Mouse (Mus musculus): ENCODE data around the gene Celf1. TPM values are rescaled to one million over a fixed set of nuclear protein-coding genes. Genes with fewer than 3 reads are reported as not detected.

Gene Celf1
- total RNA-seq, 1 experiment: 73.0 TPM

- TF ChIP-seq MAFK (IDR thresholded peaks at IDR 0.05; ENCODE audit: insufficient read depth, low read depth, low read length): no peak
- no peak for TF ChIP-seq ZNF384 (IDR thresholded peaks at IDR 0.05; ENCODE audit: low read depth, low read length)
- no peak for TF ChIP-seq CHD2 (IDR thresholded peaks at IDR 0.05; ENCODE audit: low read depth, low read length)
- H3K27ac ChIP-seq (ENCODE audit: insufficient read depth, low read depth, low read length, poor library complexity, severe bottlenecking): no peak overlapping the region
- H3K4me3 ChIP-seq (ENCODE audit: insufficient read depth in 1 of 2, low read depth in 1 of 2, low read length in 2 of 2, poor library complexity in 1 of 2, severe bottlenecking in 1 of 2): no peak overlapping the region
- peaks cover 18% of the 10 kb centered on the region for H3K36me3 ChIP-seq (ENCODE audit: control insufficient read depth, insufficient read depth, low read length, poor library complexity, severe bottlenecking)
- H3K9me3 ChIP-seq (ENCODE audit: control insufficient read depth, insufficient read depth, low read depth, low read length): no peaks in the 10 kb centered on the region
- H3K9ac ChIP-seq (ENCODE audit: insufficient read depth, low read depth, low read length, poor library complexity, severe bottlenecking): no peak overlapping the region
- DNase-seq (ENCODE audit: low read depth, low spot score): no peak
- in situ Hi-C loops (cut with MboI; ENCODE audit: low sequenced_read_pairs in 2 of 2, unreplicated experiment in 2 of 2): no loop called here
- no peaks in the 10 kb centered on the region for H3K4me1 ChIP-seq (ENCODE audit: control insufficient read depth in 2 of 2, insufficient read depth in 2 of 2, low read length in 2 of 2, poor library complexity in 1 of 2)
These were observed 28.5 kb upstream of the Celf1 start for GRCm38 (mm10) chr2:90911668-90912067.

- H3K9ac ChIP-seq (ENCODE audit: insufficient read depth, low read depth, low read length, poor library complexity, severe bottlenecking): no peak overlapping the region
- no peak overlapping the region for H3K4me3 ChIP-seq (ENCODE audit: insufficient read depth in 1 of 2, low read depth in 1 of 2, low read length in 2 of 2, poor library complexity in 1 of 2, severe bottlenecking in 1 of 2)
- no peak for TF ChIP-seq MAFK (IDR thresholded peaks at IDR 0.05; ENCODE audit: insufficient read depth, low read depth, low read length)
- no peak for TF ChIP-seq CHD2 (IDR thresholded peaks at IDR 0.05; ENCODE audit: low read depth, low read length)
- TF ChIP-seq HCFC1 (IDR thresholded peaks at IDR 0.05; ENCODE audit: borderline replicate concordance, insufficient read depth, low read length): no peak
- TF ChIP-seq ZC3H11A (IDR thresholded peaks at IDR 0.05; ENCODE audit: borderline replicate concordance, low read depth, low read length): no peak
- TF ChIP-seq ZNF384 (IDR thresholded peaks at IDR 0.05; ENCODE audit: low read depth, low read length): no peak
- in situ Hi-C loops (cut with MboI; ENCODE audit: low sequenced_read_pairs in 2 of 2, unreplicated experiment in 2 of 2): no loop called here
- DNase-seq (ENCODE audit: low read depth, low spot score): no peak
- H3K27ac ChIP-seq (ENCODE audit: insufficient read depth, low read depth, low read length, poor library complexity, severe bottlenecking): no peak overlapping the region
- H3K4me1 ChIP-seq (ENCODE audit: control insufficient read depth in 2 of 2, insufficient read depth in 2 of 2, low read length in 2 of 2, poor library complexity in 1 of 2): no peaks in the 10 kb centered on the region
- no peaks in the 10 kb centered on the region for H3K9me3 ChIP-seq (ENCODE audit: control insufficient read depth, insufficient read depth, low read depth, low read length)
- peaks cover 15% of the 10 kb centered on the region for H3K36me3 ChIP-seq (ENCODE audit: control insufficient read depth, insufficient read depth, low read length, poor library complexity, severe bottlenecking)
These were observed 26.5 kb upstream of the Celf1 start for GRCm38 (mm10) chr2:90913671-90914070.

- no peaks in the 10 kb centered on the region for H3K4me1 ChIP-seq (ENCODE audit: control insufficient read depth in 2 of 2, insufficient read depth in 2 of 2, low read length in 2 of 2, poor library complexity in 1 of 2)
- H3K9ac ChIP-seq (ENCODE audit: insufficient read depth, low read depth, low read length, poor library complexity, severe bottlenecking): no peak overlapping the region
- in situ Hi-C loops (cut with MboI; ENCODE audit: low sequenced_read_pairs in 2 of 2, unreplicated experiment in 2 of 2): no loop called here
- no peaks in the 10 kb centered on the region for H3K9me3 ChIP-seq (ENCODE audit: control insufficient read depth, insufficient read depth, low read depth, low read length)
- peaks cover 3% of the 10 kb centered on the region for H3K36me3 ChIP-seq (ENCODE audit: control insufficient read depth, insufficient read depth, low read length, poor library complexity, severe bottlenecking)
- TF ChIP-seq HCFC1 (IDR thresholded peaks at IDR 0.05; ENCODE audit: borderline replicate concordance, insufficient read depth, low read length) (no peak), ZC3H11A (IDR thresholded peaks at IDR 0.05; ENCODE audit: borderline replicate concordance, low read depth, low read length) (no peak)
- H3K27ac ChIP-seq (ENCODE audit: insufficient read depth, low read depth, low read length, poor library complexity, severe bottlenecking): no peak overlapping the region
- H3K4me3 ChIP-seq (ENCODE audit: insufficient read depth in 1 of 2, low read depth in 1 of 2, low read length in 2 of 2, poor library complexity in 1 of 2, severe bottlenecking in 1 of 2): no peak overlapping the region
- no peak for DNase-seq (ENCODE audit: low read depth, low spot score)
These were observed 24.7 kb upstream of the Celf1 start for GRCm38 (mm10) chr2:90915516-90915915.

GRCm38 (mm10) chr2:90916560-90917232, 23.5 kb upstream of the Celf1 start:
- no peaks in the 10 kb centered on the region for H3K4me1 ChIP-seq (ENCODE audit: control insufficient read depth in 2 of 2, insufficient read depth in 2 of 2, low read length in 2 of 2, poor library complexity in 1 of 2)
- H3K4me3 ChIP-seq (ENCODE audit: insufficient read depth in 1 of 2, low read depth in 1 of 2, low read length in 2 of 2, poor library complexity in 1 of 2, severe bottlenecking in 1 of 2): peak overlapping the region; percentile 71 to 81
- TF ChIP-seq ZNF384 (IDR thresholded peaks at IDR 0.05; ENCODE audit: low read depth, low read length): no peak
- TF ChIP-seq ZC3H11A (IDR thresholded peaks at IDR 0.05; ENCODE audit: borderline replicate concordance, low read depth, low read length): no peak
- no peak for TF ChIP-seq CHD2 (IDR thresholded peaks at IDR 0.05; ENCODE audit: low read depth, low read length)
- TF ChIP-seq MAFK (IDR thresholded peaks at IDR 0.05; ENCODE audit: insufficient read depth, low read depth, low read length): no peak
- no peak for TF ChIP-seq HCFC1 (IDR thresholded peaks at IDR 0.05; ENCODE audit: borderline replicate concordance, insufficient read depth, low read length)
- H3K9ac ChIP-seq (ENCODE audit: insufficient read depth, low read depth, low read length, poor library complexity, severe bottlenecking): peak overlapping the region; percentile 84
- no peak overlapping the region for H3K27ac ChIP-seq (ENCODE audit: insufficient read depth, low read depth, low read length, poor library complexity, severe bottlenecking)
- no peaks in the 10 kb centered on the region for H3K9me3 ChIP-seq (ENCODE audit: control insufficient read depth, insufficient read depth, low read depth, low read length)
- in situ Hi-C loops (cut with MboI; ENCODE audit: low sequenced_read_pairs in 2 of 2, unreplicated experiment in 2 of 2): no loop called here
- DNase-seq (ENCODE audit: low read depth, low spot score): no peak
- peaks cover 3% of the 10 kb centered on the region; the same call in 1 of the 2 replicates for H3K36me3 ChIP-seq (ENCODE audit: control insufficient read depth, insufficient read depth, low read length, poor library complexity, severe bottlenecking)

Measured in ES-E14 (cell line).